Mouse (Mus musculus): ENCODE data around the gene Olfr716. TPM values are rescaled to one million over a fixed set of nuclear protein-coding genes. Genes with fewer than 3 reads are reported as not detected.
"Not testable (repeated sequence)": the region's sequence is repeated elsewhere in the genome, so short reads cannot be mapped to it uniquely, and the experiment has no call there.

Gene Olfr716
- polyA plus RNA-seq (2015; fragmentation: Nextera tagmentation; extraction: Ambion mirVana): not detected in 2 replicates

- not testable (repeated sequence) for ATAC-seq (ENCODE audit: extremely low read depth, insufficient number of reproducible peaks, low FRiP score, low TSS enrichment); H3K36me3 ChIP-seq; H3K9me3 ChIP-seq; H3K9ac ChIP-seq; H3K4me2 ChIP-seq; H3K4me3 ChIP-seq; H3K4me1 ChIP-seq; H3K27me3 ChIP-seq (replicated peaks); H3K27ac ChIP-seq (replicated peaks)
- 52% methylated on average over 2 of the region's 2 CpGs for WGBS
Observed at GRCm38 (mm10) chr7:107138027-107138426, at the start of gene Olfr716. Gene Olfr716 (plus strand): TSS chr7:107138327.

GRCm38 (mm10) chr7:107092920-107093319 lies 45.2 kb upstream of the Olfr716 start, which contains the start of gene Olfr17:
Gene Olfr17 (plus strand): TSS chr7:107093220.
- H3K4me1 ChIP-seq: no peaks in the 10 kb centered on the region
- 33% methylated on average over 1 of the region's 1 CpGs for WGBS
- H3K9me3 ChIP-seq: peaks cover 2% of the 10 kb centered on the region; the same call in 1 of the 2 replicates
- ATAC-seq (ENCODE audit: extremely low read depth, insufficient number of reproducible peaks, low FRiP score, low TSS enrichment): no peak
- H3K4me3 ChIP-seq: no peak within 1 kb of the TSS
- no peak within 1 kb of the TSS for H3K9ac ChIP-seq
- H3K27ac ChIP-seq (replicated peaks): no peak within 1 kb of the TSS
- H3K27me3 ChIP-seq (replicated peaks): no peaks in the 10 kb centered on the region
- H3K36me3 ChIP-seq: no peaks in the 10 kb centered on the region
- H3K4me2 ChIP-seq: no peak within 1 kb of the TSS

GRCm38 (mm10) chr7:107110269-107110668 lies 27.9 kb upstream of the Olfr716 start, which contains the start of gene Olfr715b:
Gene Olfr715b (minus strand): TSS chr7:107110369.
- H3K9me3 ChIP-seq; H3K9ac ChIP-seq; H3K27ac ChIP-seq (replicated peaks); H3K27me3 ChIP-seq (replicated peaks); H3K4me2 ChIP-seq; H3K4me3 ChIP-seq; ATAC-seq (ENCODE audit: extremely low read depth, insufficient number of reproducible peaks, low FRiP score, low TSS enrichment); H3K4me1 ChIP-seq; H3K36me3 ChIP-seq: not testable (repeated sequence)
- 85% methylated on average over 2 of the region's 2 CpGs for WGBS

GRCm38 (mm10) chr7:107130983-107131382 lies 7.1 kb upstream of the Olfr716 start, which contains the start of gene Olfr715:
Gene Olfr715 (minus strand): TSS chr7:107131083.
- H3K27ac ChIP-seq (replicated peaks); H3K4me2 ChIP-seq; H3K36me3 ChIP-seq; H3K4me1 ChIP-seq; ATAC-seq (ENCODE audit: extremely low read depth, insufficient number of reproducible peaks, low FRiP score, low TSS enrichment); H3K9ac ChIP-seq; H3K9me3 ChIP-seq; H3K27me3 ChIP-seq (replicated peaks); H3K4me3 ChIP-seq: not testable (repeated sequence)
- WGBS: 69% methylated on average over 3 of the region's 3 CpGs

- no peak for ATAC-seq (ENCODE audit: extremely low read depth, insufficient number of reproducible peaks, low FRiP score, low TSS enrichment)
- H3K4me3 ChIP-seq: no peak within 1 kb of the TSS
Observed at GRCm38 (mm10) chr7:107166690-107167089, 28.6 kb downstream of the Olfr716 start, which contains the start of gene Nlrp14. Gene Nlrp14 (plus strand): TSS chr7:107166990.

GRCm38 (mm10) chr7:107180406-107180805 lies 42.3 kb downstream of the Olfr716 start:
- ATAC-seq (ENCODE audit: extremely low read depth, insufficient number of reproducible peaks, low FRiP score, low TSS enrichment): no peak
- Histone ChIP-seq H3K9me3 (no peaks in the 10 kb centered on the region), H3K4me1 (no peaks in the 10 kb centered on the region), H3K27ac (replicated peaks) (no peak overlapping the region), H3K36me3 (no peaks in the 10 kb centered on the region), H3K4me3 (no peak overlapping the region), H3K4me2 (no peak overlapping the region), H3K27me3 (replicated peaks) (no peaks in the 10 kb centered on the region), H3K9ac (no peak overlapping the region)
- 32% methylated on average over 2 of the region's 2 CpGs for WGBS

More at GRCm38 (mm10) chr7:107166690-107167089, 28.6 kb downstream of the Olfr716 start, which contains the start of gene Nlrp14:
- Histone ChIP-seq H3K9me3 (no peaks in the 10 kb centered on the region), H3K4me1 (no peaks in the 10 kb centered on the region), H3K36me3 (no peaks in the 10 kb centered on the region), H3K27ac (replicated peaks) (no peak within 1 kb of the TSS), H3K9ac (no peak within 1 kb of the TSS), H3K27me3 (replicated peaks) (no peaks in the 10 kb centered on the region), H3K4me2 (no peak within 1 kb of the TSS)
- WGBS: 64% methylated on average over 10 of the region's 10 CpGs

Other genes starting within 250 kb of the Olfr716 start
- gene Olfr707, start 237.1 kb upstream of the Olfr716 start, polyA plus RNA-seq (2015; fragmentation: Nextera tagmentation; extraction: Ambion mirVana): not detected in 2 replicates
- gene Olfr1532-ps1, start 230.3 kb upstream of the Olfr716 start, polyA plus RNA-seq (2015; fragmentation: Nextera tagmentation; extraction: Ambion mirVana): not detected in 2 replicates
- gene Olfr709-ps1, start 206.1 kb upstream of the Olfr716 start, polyA plus RNA-seq (2015; fragmentation: Nextera tagmentation; extraction: Ambion mirVana): not detected in 2 replicates
- not detected in 2 replicates for gene Olfr710, start 190.0 kb upstream of the Olfr716 start, polyA plus RNA-seq (2015; fragmentation: Nextera tagmentation; extraction: Ambion mirVana)
- gene Olfr6, start 174.4 kb upstream of the Olfr716 start, polyA plus RNA-seq (2015; fragmentation: Nextera tagmentation; extraction: Ambion mirVana): not detected in 2 replicates
- gene Olfr711, start 162.9 kb upstream of the Olfr716 start, polyA plus RNA-seq (2015; fragmentation: Nextera tagmentation; extraction: Ambion mirVana): not detected in 2 replicates
- gene Olfr2, start 132.3 kb upstream of the Olfr716 start, polyA plus RNA-seq (2015; fragmentation: Nextera tagmentation; extraction: Ambion mirVana): not detected in 2 replicates
- gene Olfr713, start 107.2 kb upstream of the Olfr716 start, polyA plus RNA-seq (2015; fragmentation: Nextera tagmentation; extraction: Ambion mirVana): not detected in 2 replicates
- gene Olfr714, start 67.3 kb upstream of the Olfr716 start, polyA plus RNA-seq (2015; fragmentation: Nextera tagmentation; extraction: Ambion mirVana): not detected in 2 replicates
- gene Olfr17, start 45.1 kb upstream of the Olfr716 start, polyA plus RNA-seq (2015; fragmentation: Nextera tagmentation; extraction: Ambion mirVana): not detected in 2 replicates
- gene Olfr715b, start 28.0 kb upstream of the Olfr716 start, polyA plus RNA-seq (2015; fragmentation: Nextera tagmentation; extraction: Ambion mirVana): not detected in 2 replicates
- not detected in 2 replicates for gene Olfr715, start 7.2 kb upstream of the Olfr716 start, polyA plus RNA-seq (2015; fragmentation: Nextera tagmentation; extraction: Ambion mirVana)
- gene Nlrp14, start 28.7 kb downstream of the Olfr716 start, polyA plus RNA-seq (2015; fragmentation: Nextera tagmentation; extraction: Ambion mirVana): not detected in 2 replicates
- not detected in 2 replicates for gene Rbmxl2, start 71.1 kb downstream of the Olfr716 start, polyA plus RNA-seq (2015; fragmentation: Nextera tagmentation; extraction: Ambion mirVana)
- gene Syt9, start 232.4 kb downstream of the Olfr716 start, polyA plus RNA-seq (2015; fragmentation: Nextera tagmentation; extraction: Ambion mirVana): 0.39 and 0.45 TPM in 2 replicates

Data from heart, embryonic 13.5 days (tissue).